Mouse (Mus musculus) C2C12 (cell line): ENCODE data around the gene Tom1l2.

Experiments
- CEBPB ChIP-seq: IDR thresholded peaks from one replicate; pipeline ENCODE4 v1.6.1; 2011; ENCODE audit warnings: low read depth, mild to moderate bottlenecking, control low read depth, moderate library complexity
- CTCF ChIP-seq: IDR thresholded peaks from one replicate; pipeline ENCODE4 v1.5.1; 2011; ENCODE audit not compliant: control insufficient read depth, insufficient read depth, insufficient read length
- FOSL1 ChIP-seq: IDR thresholded peaks from one replicate; pipeline ENCODE4 v1.8.0; 2011; ENCODE audit warnings: mild to moderate bottlenecking, low read length; ENCODE audit not compliant: poor library complexity, insufficient read depth, severe bottlenecking
- MAX ChIP-seq: IDR thresholded peaks from one replicate; pipeline ENCODE4 v1.6.1; 2011; ENCODE audit warnings: mild to moderate bottlenecking, control low read depth
- MYOG ChIP-seq: IDR thresholded peaks from one replicate; pipeline ENCODE4 v1.6.1; 2011; ENCODE audit not compliant: control insufficient read depth, insufficient read length; ENCODE audit errors: extremely low read depth
- USF1 ChIP-seq: IDR thresholded peaks from one replicate; pipeline ENCODE4 v1.6.1; 2011; ENCODE audit warnings: low read depth, mild to moderate bottlenecking, control low read depth, moderate library complexity

DNA sequence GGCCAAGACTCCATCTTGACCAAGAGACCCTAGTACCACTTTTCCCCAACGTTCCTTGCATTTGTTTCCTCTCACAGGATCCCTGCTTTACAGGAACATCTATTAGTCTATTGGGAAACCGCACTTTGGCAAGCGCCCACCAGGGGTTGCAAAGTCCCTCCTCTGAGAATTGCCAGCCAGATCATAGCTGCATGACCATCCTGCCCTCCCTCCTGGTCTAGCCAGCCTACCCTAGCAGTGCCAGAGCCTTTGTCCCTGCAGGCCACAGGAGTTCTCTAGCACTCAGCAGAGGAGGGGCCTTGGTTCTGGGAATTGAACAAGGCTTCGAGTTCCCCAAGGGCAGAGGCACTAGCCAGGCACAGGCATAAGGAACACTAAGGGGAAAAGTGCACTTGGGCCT is 128.0 kb downstream of the Tom1l2 start:
- TF ChIP-seq CTCF (no peak), USF1 (no peak), MYOG (no peak), MAX (no peak), CEBPB (no peak), FOSL1 (no peak)
